Mouse (Mus musculus) E14TG2a.4 (cell line): ENCODE measurements around the gene Cxcr6.

ENCODE experiments used
- CTCF ChIP-seq: conservative IDR thresholded peaks from 2 replicates; pipeline ENCODE4 v1.5.1; 2014; ENCODE audit warnings: low read length
- NANOG ChIP-seq: IDR thresholded peaks from 2 replicates; pipeline ENCODE4 v1.6.1; 2014; ENCODE audit warnings: borderline replicate concordance, low read length, mixed read lengths
- POU5F1 ChIP-seq: IDR thresholded peaks from 2 replicates; pipeline ENCODE4 v1.6.1; 2014; ENCODE audit warnings: low read length, borderline replicate concordance

DNA sequence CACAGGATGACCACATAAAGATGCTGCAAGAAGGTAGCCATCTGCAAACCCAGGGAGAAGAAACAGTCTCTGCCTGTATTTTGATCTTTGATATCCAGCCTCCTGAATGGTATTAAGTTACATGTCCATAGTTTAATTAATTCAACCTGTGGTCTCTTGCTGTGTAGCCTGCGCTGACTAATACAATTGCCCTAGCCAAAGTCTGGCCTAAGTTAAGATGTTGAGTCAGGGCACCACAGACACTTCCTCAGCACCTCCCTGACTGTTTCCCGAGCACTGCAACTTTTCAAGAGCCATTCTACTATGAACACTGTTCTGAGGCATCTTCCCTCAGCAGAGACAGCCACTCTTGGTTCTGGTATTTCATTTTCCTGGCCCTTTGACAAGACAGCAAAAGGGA is 12.3 kb downstream of the Cxcr6 start:
- no peak for TF ChIP-seq CTCF
- TF ChIP-seq POU5F1: no peak
- TF ChIP-seq NANOG: no peak
